Mouse (Mus musculus): Measurements from ENCODE around the gene Slc25a11. TPM values are rescaled to one million over a fixed set of nuclear protein-coding genes. Genes with fewer than 3 reads are reported as not detected.

Gene Slc25a11
- polyA plus RNA-seq, 1 experiment = 162 TPM

GRCm38 (mm10) chr11:70678576-70678975, 31.3 kb upstream of the Slc25a11 start:
- peaks cover 6% of the 10 kb centered on the region for H3K4me1 ChIP-seq (replicated peaks; ENCODE audit: control insufficient read depth, insufficient read depth, low read length)
- no peak overlapping the region for H3K4me3 ChIP-seq (ENCODE audit: control insufficient read depth, insufficient read depth, low read length)
- no peak for DNase-seq
- H3K36me3 ChIP-seq (ENCODE audit: control insufficient read depth, insufficient read depth, low read length) = peaks cover 7% of the 10 kb centered on the region
- no peak for TF ChIP-seq POLR2A (IDR thresholded peaks at IDR 0.05; ENCODE audit: control insufficient read depth, extremely low read depth, insufficient read depth, low read length, poor library complexity)
- TF ChIP-seq CTCF (IDR thresholded peaks at IDR 0.05; ENCODE audit: borderline replicate concordance, control insufficient read depth, extremely low read depth, insufficient read depth, low read length, poor library complexity) = no peak
- no peak overlapping the region for H3K27ac ChIP-seq (ENCODE audit: control insufficient read depth, insufficient read depth, low read length)
- 95% methylated on average over 2 of the region's 2 CpGs for WGBS
- no peaks in the 10 kb centered on the region for H3K27me3 ChIP-seq (ENCODE audit: control insufficient read depth, insufficient read depth, low read length)

GRCm38 (mm10) chr11:70678092-70678491, 30.8 kb upstream of the Slc25a11 start:
- DNase-seq = no peak
- Histone ChIP-seq H3K27ac (ENCODE audit: control insufficient read depth, insufficient read depth, low read length) (no peak overlapping the region), H3K4me1 (replicated peaks; ENCODE audit: control insufficient read depth, insufficient read depth, low read length) (peaks cover 6% of the 10 kb centered on the region), H3K27me3 (ENCODE audit: control insufficient read depth, insufficient read depth, low read length) (no peaks in the 10 kb centered on the region), H3K36me3 (ENCODE audit: control insufficient read depth, insufficient read depth, low read length) (peaks cover 7% of the 10 kb centered on the region), H3K4me3 (ENCODE audit: control insufficient read depth, insufficient read depth, low read length) (no peak overlapping the region)
- 95% methylated on average over 9 of the region's 9 CpGs for WGBS
- TF ChIP-seq CTCF (IDR thresholded peaks at IDR 0.05; ENCODE audit: borderline replicate concordance, control insufficient read depth, extremely low read depth, insufficient read depth, low read length, poor library complexity) = no peak
- no peak for TF ChIP-seq POLR2A (IDR thresholded peaks at IDR 0.05; ENCODE audit: control insufficient read depth, extremely low read depth, insufficient read depth, low read length, poor library complexity)

- H3K4me3 ChIP-seq (ENCODE audit: control insufficient read depth, insufficient read depth, low read length) = no peak overlapping the region
- TF ChIP-seq POLR2A (IDR thresholded peaks at IDR 0.05; ENCODE audit: control insufficient read depth, extremely low read depth, insufficient read depth, low read length, poor library complexity) (no peak), CTCF (IDR thresholded peaks at IDR 0.05; ENCODE audit: borderline replicate concordance, control insufficient read depth, extremely low read depth, insufficient read depth, low read length, poor library complexity) (no peak)
- no peak overlapping the region for H3K27ac ChIP-seq (ENCODE audit: control insufficient read depth, insufficient read depth, low read length)
- WGBS = 43% methylated on average over 11 of the region's 11 CpGs
- no peaks in the 10 kb centered on the region for H3K27me3 ChIP-seq (ENCODE audit: control insufficient read depth, insufficient read depth, low read length)
- peaks cover 10% of the 10 kb centered on the region for H3K4me1 ChIP-seq (replicated peaks; ENCODE audit: control insufficient read depth, insufficient read depth, low read length)
- peaks cover 7% of the 10 kb centered on the region; the same call in 1 of the 2 replicates for H3K36me3 ChIP-seq (ENCODE audit: control insufficient read depth, insufficient read depth, low read length)
- no peak for DNase-seq
These were observed 27.2 kb upstream of the Slc25a11 start for GRCm38 (mm10) chr11:70674501-70674900.

- H3K36me3 ChIP-seq (ENCODE audit: control insufficient read depth, insufficient read depth, low read length) = peaks cover 2% of the 10 kb centered on the region; the same call in 1 of the 2 replicates
- 98% methylated on average over 6 of the region's 6 CpGs for WGBS
- TF ChIP-seq CTCF (IDR thresholded peaks at IDR 0.05; ENCODE audit: borderline replicate concordance, control insufficient read depth, extremely low read depth, insufficient read depth, low read length, poor library complexity) (no peak), POLR2A (IDR thresholded peaks at IDR 0.05; ENCODE audit: control insufficient read depth, extremely low read depth, insufficient read depth, low read length, poor library complexity) (no peak)
- no peak for DNase-seq
- H3K4me3 ChIP-seq (ENCODE audit: control insufficient read depth, insufficient read depth, low read length) = no peak overlapping the region
- peaks cover 10% of the 10 kb centered on the region for H3K4me1 ChIP-seq (replicated peaks; ENCODE audit: control insufficient read depth, insufficient read depth, low read length)
- no peak overlapping the region for H3K27ac ChIP-seq (ENCODE audit: control insufficient read depth, insufficient read depth, low read length)
- H3K27me3 ChIP-seq (ENCODE audit: control insufficient read depth, insufficient read depth, low read length) = no peaks in the 10 kb centered on the region
These were observed 26.7 kb upstream of the Slc25a11 start for GRCm38 (mm10) chr11:70674014-70674413.

- no peak overlapping the region for H3K27ac ChIP-seq (ENCODE audit: control insufficient read depth, insufficient read depth, low read length)
- DNase-seq = no peak
- no peaks in the 10 kb centered on the region for H3K27me3 ChIP-seq (ENCODE audit: control insufficient read depth, insufficient read depth, low read length)
- H3K4me3 ChIP-seq (ENCODE audit: control insufficient read depth, insufficient read depth, low read length) = no peak overlapping the region
- peaks cover 21% of the 10 kb centered on the region for H3K4me1 ChIP-seq (replicated peaks; ENCODE audit: control insufficient read depth, insufficient read depth, low read length)
- H3K36me3 ChIP-seq (ENCODE audit: control insufficient read depth, insufficient read depth, low read length) = no peaks in the 10 kb centered on the region
- TF ChIP-seq CTCF (IDR thresholded peaks at IDR 0.05; ENCODE audit: borderline replicate concordance, control insufficient read depth, extremely low read depth, insufficient read depth, low read length, poor library complexity) (no peak), POLR2A (IDR thresholded peaks at IDR 0.05; ENCODE audit: control insufficient read depth, extremely low read depth, insufficient read depth, low read length, poor library complexity) (no peak)
- WGBS = 95% methylated on average over 16 of the region's 16 CpGs
These were observed 24.2 kb upstream of the Slc25a11 start for GRCm38 (mm10) chr11:70671333-70672047.

GRCm38 (mm10) chr11:70670483-70670882, 23.2 kb upstream of the Slc25a11 start:
- Histone ChIP-seq H3K36me3 (ENCODE audit: control insufficient read depth, insufficient read depth, low read length) (no peaks in the 10 kb centered on the region), H3K4me3 (ENCODE audit: control insufficient read depth, insufficient read depth, low read length) (no peak overlapping the region), H3K27ac (ENCODE audit: control insufficient read depth, insufficient read depth, low read length) (no peak overlapping the region), H3K4me1 (replicated peaks; ENCODE audit: control insufficient read depth, insufficient read depth, low read length) (peaks cover 21% of the 10 kb centered on the region), H3K27me3 (ENCODE audit: control insufficient read depth, insufficient read depth, low read length) (no peaks in the 10 kb centered on the region)
- TF ChIP-seq CTCF (IDR thresholded peaks at IDR 0.05; ENCODE audit: borderline replicate concordance, control insufficient read depth, extremely low read depth, insufficient read depth, low read length, poor library complexity) (no peak), POLR2A (IDR thresholded peaks at IDR 0.05; ENCODE audit: control insufficient read depth, extremely low read depth, insufficient read depth, low read length, poor library complexity) (no peak)
- no peak for DNase-seq
- 82% methylated on average over 14 of the region's 14 CpGs for WGBS

All from thymus, adult 2 months (tissue).